Mouse (Mus musculus) kidney, adult 2 months (tissue): ENCODE data around the gene Mcu.

Experiments used
- CTCF ChIP-seq: fragments of 200-500 bp; conservative IDR thresholded peaks from 2 replicates; pipeline ENCODE4 v1.5.1; 2011; ENCODE audit warnings: low read depth, mild to moderate bottlenecking, control low read depth, low read length, moderate library complexity, mixed read lengths; ENCODE audit not compliant: insufficient read depth, insufficient read length
- POLR2A ChIP-seq: fragments of 200-500 bp; IDR thresholded peaks from one replicate; pipeline ENCODE4 v1.6.1; 2011; ENCODE audit warnings: low read depth, low read length, control low read depth

DNA sequence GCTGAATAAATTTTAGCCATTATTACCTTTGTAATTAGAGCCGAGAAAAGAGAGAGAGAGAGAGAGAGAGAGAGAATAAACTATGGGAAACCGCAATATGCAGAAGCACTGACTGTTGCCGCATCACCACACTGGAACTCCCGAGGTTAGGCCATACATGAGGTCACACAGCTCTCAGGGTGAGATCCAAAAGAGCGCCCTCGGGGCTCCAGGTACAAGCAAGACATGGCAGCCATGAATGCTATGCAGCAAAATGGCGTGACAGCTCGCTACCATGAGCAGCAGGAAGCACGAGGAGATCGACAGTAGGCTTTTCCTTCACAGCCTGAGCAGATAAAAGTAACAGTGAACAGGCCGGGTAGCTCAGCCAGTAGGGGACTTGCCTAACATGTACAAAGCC lies 89.2 kb downstream of the Mcu start:
- no peak for TF ChIP-seq POLR2A
- no peak for TF ChIP-seq CTCF
